Mouse (Mus musculus) neural tube, embryonic 13.5 days (tissue): ENCODE results near the gene Scarb1. TPM values are rescaled to one million over a fixed set of nuclear protein-coding genes. Genes with fewer than 3 reads are reported as not detected.
A peak's percentile ranks its signal among the peaks of the same experiment; 100 is the strongest.

ENCODE experiments used
- ATAC-seq: fragments of 200-750 bp; cut with Nextera tagmentation; 2 replicates; pipeline ENCODE4 v1.8.0; 2017; ENCODE audit warnings: low read depth, mild to moderate bottlenecking, moderate TSS enrichment, moderate library complexity
- H3K27ac ChIP-seq: fragments of 300-500 bp; sonication (generic); replicated peaks from 2 replicates; pipeline ENCODE4 v1.5.1; 2015; ENCODE audit warnings: moderate library complexity, mild to moderate bottlenecking, inconsistent platforms
- H3K27me3 ChIP-seq: fragments of 300-500 bp; sonication (generic); 2 replicates; pipeline ENCODE4 v1.6.1; 2015; ENCODE audit warnings: mild to moderate bottlenecking, inconsistent platforms
- H3K36me3 ChIP-seq: fragments of 300-500 bp; sonication (generic); 2 replicates; pipeline ENCODE4 v1.6.1; 2015; ENCODE audit warnings: mild to moderate bottlenecking, inconsistent platforms
- H3K4me1 ChIP-seq: fragments of 300-500 bp; sonication (generic); replicated peaks from 2 replicates; pipeline ENCODE4 v1.6.1; 2015; ENCODE audit warnings: inconsistent platforms
- H3K4me2 ChIP-seq: fragments of 300-500 bp; sonication (generic); 2 replicates; pipeline ENCODE4 v1.6.1; 2015; ENCODE audit warnings: inconsistent platforms, mild to moderate bottlenecking, moderate library complexity
- H3K4me3 ChIP-seq: fragments of 300-500 bp; sonication (generic); 2 replicates; pipeline ENCODE4 v1.5.1; 2015; ENCODE audit warnings: mild to moderate bottlenecking, inconsistent platforms
- H3K9ac ChIP-seq: fragments of 300-500 bp; sonication (generic); 2 replicates; pipeline ENCODE4 v1.6.1; 2015; ENCODE audit warnings: moderate library complexity, mild to moderate bottlenecking, inconsistent platforms
- H3K9me3 ChIP-seq: fragments of 300-500 bp; sonication (generic); 2 replicates; pipeline ENCODE4 v1.6.1; 2016; ENCODE audit warnings: inconsistent platforms
- WGBS: fragments of 180-500 bp; shearing (Covaris S2); methylation state at CpG from one replicate; pipeline ENCODE4 v1.1.7; 2015; 5-methylcytosine and 5-hydroxymethylcytosine counted together
- polyA plus RNA-seq: library from polyadenylated mRNA; unstranded; fragments of >200 nt; fragmentation: Nextera tagmentation; extraction: Ambion mirVana; gene quantifications from 2 replicates; pipeline ENCODE4 v1.2.1, GENCODE M21; 2015

Gene Scarb1
- polyA plus RNA-seq, 1 experiment from 2014 or later: 28.8 TPM

GRCm38 (mm10) chr5:125287053-125287655 lies 53.7 kb downstream of the Scarb1 start:
- Histone ChIP-seq H3K27ac (no peak overlapping the region), H3K27me3 (no peaks in the 10 kb centered on the region), H3K4me1 (peaks cover 9% of the 10 kb centered on the region), H3K9ac (no peak overlapping the region), H3K4me2 (no peak overlapping the region), H3K4me3 (no peak overlapping the region), H3K9me3 (no peaks in the 10 kb centered on the region), H3K36me3 (peaks cover 9% of the 10 kb centered on the region)
- ATAC-seq: no peak
- 92% methylated on average over 9 of the region's 9 CpGs for WGBS

DNA sequence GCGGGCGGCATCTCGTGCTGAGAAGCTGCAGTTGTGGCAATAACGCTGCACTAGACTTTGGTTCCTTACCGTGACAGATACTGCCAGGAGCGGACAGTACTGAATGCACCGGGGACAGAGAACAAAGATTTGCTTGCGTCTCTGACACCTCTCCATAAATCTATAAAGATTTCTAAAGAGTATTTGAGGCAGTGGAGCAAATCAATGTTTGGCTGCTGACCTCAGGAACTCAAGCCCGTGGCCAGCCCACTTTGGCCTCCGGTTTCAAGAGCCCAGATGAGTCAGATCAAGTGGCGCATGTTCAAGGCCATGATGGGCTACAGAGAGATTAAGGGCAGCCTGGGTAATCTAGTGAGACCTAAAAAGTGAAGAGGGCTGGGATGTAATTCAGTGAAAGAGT lies 54.8 kb downstream of the Scarb1 start:
- H3K4me3 ChIP-seq: no peak overlapping the region
- peaks cover 9% of the 10 kb centered on the region for H3K4me1 ChIP-seq
- H3K27me3 ChIP-seq: no peaks in the 10 kb centered on the region
- H3K9ac ChIP-seq: no peak overlapping the region
- H3K27ac ChIP-seq: no peak overlapping the region
- ATAC-seq: no peak
- H3K9me3 ChIP-seq: no peaks in the 10 kb centered on the region
- 57% methylated on average over 11 of the region's 11 CpGs for WGBS
- H3K4me2 ChIP-seq: no peak overlapping the region
- H3K36me3 ChIP-seq: peaks cover 9% of the 10 kb centered on the region

GRCm38 (mm10) chr5:125283748-125284640 lies 56.9 kb downstream of the Scarb1 start:
- H3K27me3 ChIP-seq: no peaks in the 10 kb centered on the region
- peak overlapping the region; percentile 60 for H3K9ac ChIP-seq
- H3K27ac ChIP-seq: 0 out of 2 replicates have a peak overlapping the region, but pooled peaks have one; percentile 9
- H3K4me2 ChIP-seq: peak overlapping the region; percentile 61
- peak; percentile 74 for ATAC-seq
- peaks cover 9% of the 10 kb centered on the region for H3K36me3 ChIP-seq
- H3K9me3 ChIP-seq: no peaks in the 10 kb centered on the region
- 16% methylated on average over 35 of the region's 35 CpGs for WGBS
- peaks cover 17% of the 10 kb centered on the region for H3K4me1 ChIP-seq
- peak overlapping the region; percentile 34 for H3K4me3 ChIP-seq

DNA sequence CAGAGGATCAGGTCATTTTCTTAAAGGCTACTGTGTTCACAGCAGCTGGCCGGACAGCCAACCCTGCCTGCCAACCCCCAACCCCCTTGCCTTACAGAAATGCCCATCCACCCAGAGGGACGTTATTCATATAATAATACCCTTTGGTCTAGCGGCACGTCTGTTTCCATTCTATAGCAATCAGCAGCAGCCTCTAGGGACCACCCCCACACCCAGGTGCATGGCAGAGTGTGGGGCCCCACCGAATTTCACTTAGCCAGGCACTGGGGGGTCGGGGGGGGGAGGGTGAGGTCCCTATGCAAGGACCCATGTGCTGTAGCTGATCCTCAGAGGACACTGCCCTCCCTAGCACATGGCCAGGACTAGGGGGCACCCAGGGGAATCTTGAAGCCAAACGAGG lies 61.7 kb downstream of the Scarb1 start:
- no peaks in the 10 kb centered on the region for H3K9me3 ChIP-seq
- H3K4me1 ChIP-seq: peaks cover 17% of the 10 kb centered on the region
- no peaks in the 10 kb centered on the region for H3K27me3 ChIP-seq
- no peak for ATAC-seq
- H3K4me2 ChIP-seq: no peak overlapping the region
- H3K36me3 ChIP-seq: no peaks in the 10 kb centered on the region
- WGBS: 34% methylated on average over 7 of the region's 7 CpGs
- no peak overlapping the region for H3K27ac ChIP-seq
- no peak overlapping the region for H3K4me3 ChIP-seq
- no peak overlapping the region for H3K9ac ChIP-seq

DNA sequence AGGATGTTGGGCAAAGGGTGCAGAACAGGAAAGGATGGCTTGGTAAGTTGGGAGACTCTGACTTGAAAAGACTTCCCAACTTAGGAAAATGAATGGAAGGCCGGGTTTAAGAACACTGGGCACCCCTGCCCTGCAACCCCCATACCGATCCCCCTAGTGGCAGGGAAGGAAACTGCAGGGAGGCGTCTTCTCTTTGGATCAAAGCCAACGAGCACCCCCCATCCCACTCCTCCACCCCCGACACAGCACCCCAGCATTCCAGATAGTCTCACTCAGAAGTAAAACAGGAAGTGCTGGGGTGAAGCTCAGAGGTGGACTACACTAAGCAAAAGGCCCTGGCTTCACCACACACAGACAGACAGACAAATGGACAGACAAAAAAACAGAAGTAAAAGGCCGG lies 62.6 kb downstream of the Scarb1 start:
- Histone ChIP-seq H3K4me1 (peaks cover 16% of the 10 kb centered on the region), H3K36me3 (no peaks in the 10 kb centered on the region), H3K4me3 (no peak overlapping the region), H3K27me3 (no peaks in the 10 kb centered on the region), H3K27ac (no peak overlapping the region), H3K4me2 (no peak overlapping the region), H3K9me3 (no peaks in the 10 kb centered on the region), H3K9ac (no peak overlapping the region)
- 32% methylated on average over 6 of the region's 6 CpGs for WGBS
- no peak for ATAC-seq

- 86% methylated on average over 6 of the region's 6 CpGs for WGBS
- H3K27me3 ChIP-seq: no peaks in the 10 kb centered on the region
- no peak overlapping the region for H3K4me3 ChIP-seq
- no peaks in the 10 kb centered on the region for H3K9me3 ChIP-seq
- H3K9ac ChIP-seq: no peak overlapping the region
- H3K4me1 ChIP-seq: peaks cover 16% of the 10 kb centered on the region
- H3K36me3 ChIP-seq: no peaks in the 10 kb centered on the region
- H3K27ac ChIP-seq: no peak overlapping the region
- no peak for ATAC-seq
- no peak overlapping the region for H3K4me2 ChIP-seq
Observed at GRCm38 (mm10) chr5:125277313-125277712, 63.6 kb downstream of the Scarb1 start.

DNA sequence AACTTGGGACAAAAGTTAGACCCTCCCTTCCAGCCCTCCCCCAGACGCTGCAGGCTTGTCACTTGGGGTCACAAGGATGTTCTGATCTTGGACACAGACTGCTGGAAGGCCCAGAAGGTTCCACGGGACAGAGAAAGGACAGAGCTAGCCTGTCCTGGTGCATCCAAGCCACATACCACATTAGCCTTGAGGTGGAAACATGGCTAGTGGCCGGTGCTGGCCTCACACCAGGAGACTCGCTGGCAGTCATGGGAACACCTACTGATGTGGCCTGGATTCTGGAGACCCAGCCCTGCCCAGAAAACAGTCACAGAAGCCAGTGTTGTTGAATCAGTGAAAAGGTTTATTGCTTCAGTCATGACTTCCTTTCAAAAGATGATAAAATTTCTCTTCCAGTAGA lies 64.1 kb downstream of the Scarb1 start:
- H3K9me3 ChIP-seq: no peaks in the 10 kb centered on the region
- H3K9ac ChIP-seq: no peak overlapping the region
- ATAC-seq: no peak
- H3K4me3 ChIP-seq: no peak overlapping the region
- WGBS: 72% methylated on average over 4 of the region's 4 CpGs
- H3K4me1 ChIP-seq: peaks cover 16% of the 10 kb centered on the region
- no peaks in the 10 kb centered on the region for H3K27me3 ChIP-seq
- no peak overlapping the region for H3K4me2 ChIP-seq
- H3K36me3 ChIP-seq: no peaks in the 10 kb centered on the region
- no peak overlapping the region for H3K27ac ChIP-seq

- H3K4me3 ChIP-seq: no peak overlapping the region
- H3K27me3 ChIP-seq: no peaks in the 10 kb centered on the region
- peaks cover 24% of the 10 kb centered on the region for H3K4me1 ChIP-seq
- H3K9me3 ChIP-seq: no peaks in the 10 kb centered on the region
- WGBS: 82% methylated on average over 8 of the region's 8 CpGs
- H3K36me3 ChIP-seq: no peaks in the 10 kb centered on the region
- no peak overlapping the region for H3K27ac ChIP-seq
- no peak for ATAC-seq
- no peak overlapping the region for H3K4me2 ChIP-seq
- H3K9ac ChIP-seq: no peak overlapping the region
Observed at GRCm38 (mm10) chr5:125275315-125275714, 65.6 kb downstream of the Scarb1 start.

- peaks cover 24% of the 10 kb centered on the region for H3K4me1 ChIP-seq
- H3K9ac ChIP-seq: no peak overlapping the region
- H3K36me3 ChIP-seq: no peaks in the 10 kb centered on the region
- no peaks in the 10 kb centered on the region for H3K9me3 ChIP-seq
- H3K4me2 ChIP-seq: no peak overlapping the region
- 92% methylated on average over 3 of the region's 3 CpGs for WGBS
- H3K27ac ChIP-seq: no peak overlapping the region
- no peak for ATAC-seq
- H3K27me3 ChIP-seq: no peaks in the 10 kb centered on the region
- no peak overlapping the region for H3K4me3 ChIP-seq
Observed at GRCm38 (mm10) chr5:125274773-125275172, 66.1 kb downstream of the Scarb1 start.

DNA sequence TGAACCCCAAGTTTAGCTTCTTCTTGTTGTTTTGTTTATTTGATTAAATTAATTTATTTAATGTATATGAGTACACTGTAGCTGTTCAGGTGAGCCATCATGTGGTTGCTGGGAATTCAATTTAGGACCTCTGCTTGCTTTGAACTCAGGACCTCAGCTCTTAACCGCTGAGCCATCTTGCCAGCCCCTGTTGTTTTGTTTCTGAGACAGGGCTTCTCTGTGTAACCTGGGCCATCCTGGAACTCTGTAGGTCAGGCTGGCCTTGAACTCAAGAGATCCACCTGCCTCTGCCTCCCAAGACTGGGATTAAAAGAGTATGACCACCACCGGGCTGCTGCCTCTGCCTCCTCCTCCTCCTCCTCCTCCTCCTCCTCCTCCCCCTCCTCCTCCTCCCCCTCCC lies 66.7 kb downstream of the Scarb1 start:
- ATAC-seq: no peak
- WGBS: 80% methylated on average over 2 of the region's 2 CpGs
- Histone ChIP-seq H3K4me2 (no peak overlapping the region), H3K9me3 (no peaks in the 10 kb centered on the region), H3K27ac (0 out of 2 replicates have a peak overlapping the region, but pooled peaks have one; percentile 23), H3K4me1 (peaks cover 18% of the 10 kb centered on the region), H3K9ac (no peak overlapping the region), H3K27me3 (no peaks in the 10 kb centered on the region), H3K36me3 (no peaks in the 10 kb centered on the region), H3K4me3 (no peak overlapping the region)

DNA sequence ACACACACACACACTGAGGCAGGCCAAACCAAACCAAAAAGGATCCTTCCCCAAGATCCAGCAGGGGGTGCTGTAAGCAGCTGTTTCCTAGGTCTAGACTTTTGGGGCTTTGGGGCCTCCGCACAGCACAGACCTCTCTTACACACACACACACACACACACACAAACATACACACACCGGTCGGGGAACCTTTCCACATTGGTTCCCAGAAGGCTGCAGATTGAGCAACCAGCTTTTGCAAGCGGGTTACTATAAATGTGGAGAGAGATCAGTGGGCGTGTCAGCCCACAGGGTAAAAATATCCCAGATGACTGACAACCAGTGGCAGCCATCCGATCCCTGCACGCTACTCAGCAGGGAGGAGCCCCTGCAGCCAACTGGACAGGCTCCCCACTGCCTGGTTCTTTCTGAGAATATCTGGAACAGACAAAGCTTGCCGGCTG lies 67.2 kb downstream of the Scarb1 start:
- 28% methylated on average over 8 of the region's 8 CpGs for WGBS

GRCm38 (mm10) chr5:125272231-125272988 lies 68.5 kb downstream of the Scarb1 start:
- WGBS: 84% methylated on average over 10 of the region's 10 CpGs
- Histone ChIP-seq H3K4me1 (peaks cover 31% of the 10 kb centered on the region), H3K9ac (no peak overlapping the region), H3K27me3 (no peaks in the 10 kb centered on the region), H3K4me3 (no peak overlapping the region), H3K4me2 (no peak overlapping the region), H3K9me3 (no peaks in the 10 kb centered on the region), H3K27ac (no peak overlapping the region), H3K36me3 (no peaks in the 10 kb centered on the region)
- ATAC-seq: no peak

More for the DNA sequence above, 67.2 kb downstream of the Scarb1 start:
- H3K36me3 ChIP-seq: no peaks in the 10 kb centered on the region
- 0 out of 2 replicates have a peak overlapping the region, but pooled peaks have one; percentile 23 for H3K27ac ChIP-seq
- H3K4me2 ChIP-seq: no peak overlapping the region
- no peak overlapping the region for H3K4me3 ChIP-seq
- no peaks in the 10 kb centered on the region for H3K9me3 ChIP-seq
- H3K9ac ChIP-seq: no peak overlapping the region
- H3K4me1 ChIP-seq: peaks cover 19% of the 10 kb centered on the region
- H3K27me3 ChIP-seq: no peaks in the 10 kb centered on the region
- no peak for ATAC-seq
